Mouse (Mus musculus): ENCODE results near the gene Ppp1r14d.

Gene Ppp1r14d

GRCm38 (mm10) chr2:119172862-119173576 is 56.7 kb downstream of the Ppp1r14d start:
- peak; percentile 49 for DNase-seq (ENCODE audit: extremely low spot score)

- no peak for DNase-seq (ENCODE audit: extremely low spot score)
Measured at GRCm38 (mm10) chr2:119172446-119172845, 57.3 kb downstream of the Ppp1r14d start.

DNA sequence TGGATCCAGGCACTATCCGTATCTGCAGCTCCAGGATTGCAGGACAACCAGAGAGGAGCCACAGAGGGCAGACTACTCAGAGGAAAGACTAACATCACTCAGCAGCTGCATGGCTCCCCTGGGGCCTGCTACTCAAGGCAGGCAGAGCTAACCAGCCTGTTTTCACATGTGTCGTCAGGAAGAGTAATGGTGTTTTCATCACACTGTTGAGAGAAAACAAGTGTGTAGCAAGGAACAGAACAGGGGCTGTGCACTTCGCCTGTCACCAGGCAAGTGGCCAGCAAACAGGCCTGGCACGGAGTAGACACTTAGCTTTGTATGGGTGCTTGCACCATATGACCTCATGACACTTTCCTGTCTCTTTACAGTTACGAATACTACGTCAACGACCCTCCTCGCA is 58.1 kb downstream of the Ppp1r14d start:
- no peak for DNase-seq (ENCODE audit: extremely low spot score)

GRCm38 (mm10) chr2:119170282-119170681 is 59.4 kb downstream of the Ppp1r14d start:
- no peak for DNase-seq (ENCODE audit: extremely low spot score)

Measured in embryo, embryonic 9.5 days (tissue).